Mouse (Mus musculus) forebrain, embryonic 11.5 days (tissue): ENCODE results near the gene Gtf2h3. TPM values are rescaled to one million over a fixed set of nuclear protein-coding genes. Genes with fewer than 3 reads are reported as not detected.
A peak's percentile ranks its signal among the peaks of the same experiment; 100 is the strongest.

Experiments
- ATAC-seq: fragments of 200-750 bp; cut with Nextera tagmentation; replicated peaks from 2 replicates; pipeline ENCODE4 v1.8.0; 2017; ENCODE audit warnings: moderate TSS enrichment; ENCODE audit not compliant: low FRiP score
- DNase-seq: peaks from one replicate; pipeline ENCODE4 v3.0.0-alpha.2; 2017; ENCODE audit warnings: low spot score
- H3K27ac ChIP-seq: fragments of 300-500 bp; sonication (generic); 2 replicates; pipeline ENCODE4 v1.5.1; 2014; ENCODE audit warnings: low read depth, low read length
- H3K27me3 ChIP-seq: fragments of 300-500 bp; sonication (generic); 2 replicates; pipeline ENCODE4 v1.6.1; 2014; ENCODE audit warnings: mild to moderate bottlenecking, low read length, mixed read lengths; ENCODE audit not compliant: control insufficient read depth, insufficient read depth
- H3K36me3 ChIP-seq: fragments of 300-500 bp; sonication (generic); 2 replicates; pipeline ENCODE4 v1.6.1; 2014; ENCODE audit warnings: mild to moderate bottlenecking, low read length, moderate library complexity, mixed read lengths; ENCODE audit not compliant: control insufficient read depth, insufficient read depth
- H3K4me1 ChIP-seq: fragments of 300-500 bp; sonication (generic); replicated peaks from 2 replicates; pipeline ENCODE4 v1.6.1; 2014; ENCODE audit warnings: low read length, mixed read lengths; ENCODE audit not compliant: control insufficient read depth, insufficient read depth
- H3K4me2 ChIP-seq: fragments of 300-500 bp; sonication (generic); 2 replicates; pipeline ENCODE4 v1.6.1; 2014; ENCODE audit warnings: low read depth, mild to moderate bottlenecking, low read length, moderate library complexity, mixed read lengths; ENCODE audit not compliant: severe bottlenecking
- H3K4me3 ChIP-seq: fragments of 300-500 bp; sonication (generic); 2 replicates; pipeline ENCODE4 v1.5.1; 2014; ENCODE audit warnings: low read depth, low read length
- H3K9ac ChIP-seq: fragments of 300-500 bp; sonication (generic); 2 replicates; pipeline ENCODE4 v1.6.1; 2014; ENCODE audit warnings: low read length
- H3K9me3 ChIP-seq: fragments of 300-500 bp; sonication (generic); 2 replicates; pipeline ENCODE4 v1.6.1; 2016; ENCODE audit warnings: low read length, mixed read lengths; ENCODE audit not compliant: control insufficient read depth
- WGBS: fragments of 180-500 bp; shearing (Covaris S2); extraction: QIAGEN DNeasy Blood & Tissue Kit; methylation state at CpG from one replicate; pipeline ENCODE4 v1.1.7; 2014; 5-methylcytosine and 5-hydroxymethylcytosine counted together
- polyA plus RNA-seq: library from polyadenylated mRNA; unstranded; fragments of >200 nt; fragmentation: Nextera tagmentation; extraction: Ambion mirVana; gene quantifications from 2 replicates; pipeline ENCODE4 v1.2.1, GENCODE M21; 2014

Gtf2h3 gene
- polyA plus RNA-seq = 80.6 and 83.2 TPM in 2 replicates

GRCm38 (mm10) chr5:124578633-124579317 lies at the start of gene Gtf2h3, which contains the start of gene Eif2b1:
Gtf2h3 (plus strand) TSS chr5:124579140.
Eif2b1 (minus strand) TSS chr5:124579131.
- WGBS = under 1% methylated on average over 51 of the region's 51 CpGs
- peaks cover 5% of the 10 kb centered on the region for H3K36me3 ChIP-seq
- peak within 1 kb of the TSS; percentile 70 for H3K4me2 ChIP-seq
- no peak within 1 kb of the TSS for H3K27ac ChIP-seq
- H3K27me3 ChIP-seq = no peaks in the 10 kb centered on the region
- H3K9me3 ChIP-seq = no peaks in the 10 kb centered on the region
- H3K4me1 ChIP-seq = peaks cover 10% of the 10 kb centered on the region
- DNase-seq (peak; percentile 96), ATAC-seq (peak; percentile 92)
- peak within 1 kb of the TSS; percentile 80 for H3K4me3 ChIP-seq
- peak within 1 kb of the TSS; percentile 82 for H3K9ac ChIP-seq

GRCm38 (mm10) chr5:124529191-124529651 lies 49.7 kb upstream of the Gtf2h3 start:
- WGBS = 45% methylated on average over 8 of the region's 8 CpGs
- no peak overlapping the region for H3K27ac ChIP-seq

DNA sequence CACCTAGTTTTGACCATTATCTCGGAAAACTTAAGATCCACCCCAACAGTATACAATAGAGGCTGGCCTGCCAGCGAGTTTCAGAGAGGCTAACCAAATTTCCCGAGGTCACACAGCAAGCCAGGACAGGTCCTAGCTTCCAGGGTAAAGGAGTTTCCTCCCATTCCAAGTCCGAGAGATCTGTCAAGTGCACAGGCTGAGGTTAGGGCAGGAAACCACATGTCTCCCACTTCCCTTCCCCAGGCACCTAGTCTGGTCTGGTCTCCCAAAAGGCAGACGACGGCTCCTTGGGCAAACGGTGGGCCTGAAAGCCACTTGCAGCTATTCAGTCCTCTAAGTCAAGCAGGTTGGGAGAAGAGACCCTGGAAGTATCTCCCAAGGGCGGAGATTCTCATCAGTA lies 49.2 kb upstream of the Gtf2h3 start:
- ATAC-seq (no peak), DNase-seq (no peak)
- Histone ChIP-seq H3K36me3 (no peaks in the 10 kb centered on the region), H3K9me3 (no peaks in the 10 kb centered on the region), H3K4me3 (peak overlapping the region; percentile 62), H3K27me3 (no peaks in the 10 kb centered on the region), H3K9ac (peak overlapping the region; percentile 27), H3K4me1 (peaks cover 16% of the 10 kb centered on the region), H3K27ac (no peak overlapping the region), H3K4me2 (peak overlapping the region; percentile 54; the same call in 1 of the 2 replicates)
- 71% methylated on average over 8 of the region's 8 CpGs for WGBS

More at GRCm38 (mm10) chr5:124529191-124529651, 49.7 kb upstream of the Gtf2h3 start:
- no peaks in the 10 kb centered on the region for H3K9me3 ChIP-seq
- no peaks in the 10 kb centered on the region for H3K36me3 ChIP-seq
- peak overlapping the region; percentile 62 for H3K4me3 ChIP-seq
- peak overlapping the region; percentile 27 for H3K9ac ChIP-seq
- H3K27me3 ChIP-seq = no peaks in the 10 kb centered on the region
- peaks cover 16% of the 10 kb centered on the region for H3K4me1 ChIP-seq
- peak overlapping the region; percentile 54; the same call in 1 of the 2 replicates for H3K4me2 ChIP-seq
- no peak for ATAC-seq
- DNase-seq = no peak

DNA sequence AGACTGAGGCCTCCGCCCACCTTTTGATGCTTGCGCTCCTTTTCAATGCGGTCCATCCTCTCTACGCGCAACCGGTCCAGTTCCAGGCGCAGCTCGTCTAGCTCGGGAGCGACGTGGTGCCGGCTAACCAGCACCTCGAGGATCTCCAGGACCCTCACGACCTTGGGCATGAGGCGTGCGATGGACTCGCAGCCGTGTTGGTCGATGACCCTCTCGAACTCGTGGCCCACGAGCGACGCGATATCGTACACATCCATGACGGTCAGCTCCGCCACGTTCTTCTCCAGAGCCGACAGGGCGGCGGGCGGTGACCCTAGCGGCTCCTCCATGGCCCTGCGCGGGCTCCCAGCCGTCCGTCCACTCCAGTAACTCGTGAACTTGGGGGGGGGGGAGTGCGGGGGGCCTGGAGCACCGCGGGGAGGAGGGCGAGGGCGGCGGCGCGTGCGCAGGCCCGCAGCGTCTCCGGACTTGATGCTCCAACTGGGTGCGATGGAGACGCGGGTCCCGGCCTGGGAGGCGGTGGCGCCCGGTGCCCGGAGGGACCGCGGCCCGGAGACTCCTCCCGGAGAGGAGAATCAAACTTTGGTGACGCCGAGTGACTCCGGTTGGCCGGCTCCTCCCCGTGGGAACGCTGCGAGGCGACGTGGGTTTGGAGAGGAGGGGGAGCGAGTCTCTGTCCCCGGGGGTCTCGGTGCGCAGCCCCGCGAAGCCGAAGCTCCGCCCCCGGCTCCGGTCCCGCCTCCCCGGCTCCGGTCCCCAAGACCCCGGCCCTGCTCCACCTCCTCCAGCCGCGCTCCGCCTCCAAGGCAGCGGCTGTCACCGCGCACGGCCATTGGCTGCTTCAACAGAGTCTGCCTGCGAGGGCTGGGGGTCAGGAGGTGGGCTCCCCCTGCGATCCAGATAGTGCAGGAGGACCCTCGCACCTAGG lies 48.0 kb upstream of the Gtf2h3 start, which contains the start of gene Rilpl1:
Gene Rilpl1 (minus strand): TSS at position 737 of the 928 bp plus-strand sequence.
- Histone ChIP-seq H3K9me3 (no peaks in the 10 kb centered on the region), H3K4me1 (peaks cover 16% of the 10 kb centered on the region), H3K4me3 (peak within 1 kb of the TSS; percentile 62), H3K27me3 (no peaks in the 10 kb centered on the region), H3K4me2 (peak within 1 kb of the TSS; percentile 54), H3K9ac (peak within 1 kb of the TSS; percentile 70), H3K27ac (peak within 1 kb of the TSS; percentile 55), H3K36me3 (no peaks in the 10 kb centered on the region)
- DNase-seq (peak; percentile 93), ATAC-seq (peak; percentile 95)
- under 1% methylated on average over 83 of the region's 96 CpGs for WGBS

DNA sequence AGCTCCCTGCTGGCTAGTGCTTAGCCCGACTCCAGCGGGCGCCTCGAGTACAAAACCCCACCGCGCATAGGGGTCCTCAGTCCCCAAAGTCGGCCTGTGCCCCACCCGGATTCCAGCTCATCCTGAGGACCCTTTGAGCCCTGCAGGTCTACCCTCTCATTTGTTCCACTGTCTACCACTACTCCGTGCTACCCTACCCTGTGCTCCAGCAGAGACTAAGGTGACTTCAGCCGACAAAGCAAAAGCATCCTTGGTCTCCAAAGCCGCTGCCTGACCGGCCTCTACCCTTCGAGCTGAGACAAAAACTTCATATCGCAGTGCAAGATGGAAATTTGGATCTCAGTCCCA lies 47.4 kb upstream of the Gtf2h3 start:
- Histone ChIP-seq H3K4me3 (peak overlapping the region; percentile 62), H3K36me3 (no peaks in the 10 kb centered on the region), H3K4me1 (peaks cover 16% of the 10 kb centered on the region), H3K27me3 (no peaks in the 10 kb centered on the region), H3K4me2 (peak overlapping the region; percentile 54), H3K9me3 (no peaks in the 10 kb centered on the region), H3K9ac (peak overlapping the region; percentile 70), H3K27ac (peak overlapping the region; percentile 55; the same call in 1 of the 2 replicates)
- WGBS = 9% methylated on average over 14 of the region's 14 CpGs
- no peak for DNase-seq
- peak; percentile 72; the same call in 1 of the 2 replicates for ATAC-seq

DNA sequence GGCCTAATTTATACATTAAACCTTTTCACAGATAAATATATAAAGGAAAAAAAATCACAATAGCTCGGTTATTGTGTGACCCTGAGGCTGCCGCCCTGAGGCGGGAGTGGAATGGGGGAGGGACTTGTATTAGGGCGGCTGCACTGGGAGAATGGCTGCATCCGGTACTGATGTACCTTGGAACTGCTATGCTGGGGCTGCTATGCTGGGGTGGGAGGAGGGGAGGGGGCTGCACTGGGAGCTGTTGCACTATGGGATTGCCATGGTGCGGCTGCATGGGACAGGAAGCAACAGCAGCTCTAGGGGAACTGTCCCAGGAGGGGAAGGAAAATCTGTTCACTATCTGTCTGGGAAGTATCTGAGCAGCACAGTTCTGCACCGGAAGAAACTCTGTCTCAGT lies 46.5 kb upstream of the Gtf2h3 start:
- no peaks in the 10 kb centered on the region for H3K27me3 ChIP-seq
- ATAC-seq (no peak), DNase-seq (no peak)
- no peaks in the 10 kb centered on the region for H3K36me3 ChIP-seq
- H3K4me3 ChIP-seq = no peak overlapping the region
- H3K4me1 ChIP-seq = peaks cover 16% of the 10 kb centered on the region
- H3K4me2 ChIP-seq = no peak overlapping the region
- no peak overlapping the region for H3K9ac ChIP-seq
- no peaks in the 10 kb centered on the region for H3K9me3 ChIP-seq
- WGBS = 38% methylated on average over 7 of the region's 7 CpGs
- H3K27ac ChIP-seq = no peak overlapping the region

GRCm38 (mm10) chr5:124535016-124535415 lies 43.9 kb upstream of the Gtf2h3 start:
- no peak overlapping the region for H3K9ac ChIP-seq
- no peak overlapping the region for H3K4me2 ChIP-seq
- WGBS = 79% methylated on average over 5 of the region's 5 CpGs
- DNase-seq (no peak), ATAC-seq (no peak)
- H3K27me3 ChIP-seq = no peaks in the 10 kb centered on the region
- H3K36me3 ChIP-seq = no peaks in the 10 kb centered on the region
- no peak overlapping the region for H3K27ac ChIP-seq
- no peaks in the 10 kb centered on the region for H3K9me3 ChIP-seq
- H3K4me1 ChIP-seq = peaks cover 4% of the 10 kb centered on the region; the same call in 1 of the 2 replicates
- no peak overlapping the region for H3K4me3 ChIP-seq

DNA sequence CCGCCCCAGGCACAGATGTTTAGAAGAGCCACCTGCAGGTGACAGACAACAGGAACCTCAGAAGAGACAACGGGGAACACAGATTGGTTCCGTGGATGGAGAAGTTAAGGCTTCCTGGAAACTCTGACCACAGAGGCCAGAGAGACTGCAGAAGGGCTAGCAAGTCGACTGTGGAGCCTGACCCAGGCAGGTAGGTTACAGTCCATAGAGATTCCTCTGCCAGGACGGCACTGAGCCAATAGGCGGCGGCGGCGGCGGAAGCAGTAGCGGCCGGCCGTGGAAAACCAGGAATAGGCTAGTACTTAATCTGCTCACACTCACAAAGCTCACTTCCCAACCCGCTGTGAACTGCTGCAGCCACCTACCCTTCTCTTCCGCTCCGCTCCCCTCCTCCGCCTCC lies 42.2 kb upstream of the Gtf2h3 start:
- WGBS = 3% methylated on average over 17 of the region's 17 CpGs
- no peaks in the 10 kb centered on the region for H3K9me3 ChIP-seq
- peaks cover 1% of the 10 kb centered on the region; the same call in 1 of the 2 replicates for H3K4me1 ChIP-seq
- no peak overlapping the region; the same call in 1 of the 2 replicates for H3K4me3 ChIP-seq
- H3K4me2 ChIP-seq = peak overlapping the region; percentile 34; the same call in 1 of the 2 replicates
- H3K27me3 ChIP-seq = no peaks in the 10 kb centered on the region
- no peaks in the 10 kb centered on the region for H3K36me3 ChIP-seq
- peak; percentile 59 for DNase-seq
- no peak for ATAC-seq
- H3K27ac ChIP-seq = no peak overlapping the region
- 0 out of 2 replicates have a peak overlapping the region, but pooled peaks have one; percentile 5 for H3K9ac ChIP-seq
